Mouse (Mus musculus) myocyte (in vitro differentiated cells): ENCODE measurements around the gene Lgals4.

Experiments
- POLR2A ChIP-seq: IDR thresholded peaks from one replicate; pipeline ENCODE4 v1.6.1; 2011; ENCODE audit warnings: low read depth, mild to moderate bottlenecking, control low read depth, moderate library complexity; ENCODE audit not compliant: insufficient read length
- POLR2AphosphoS2 ChIP-seq: IDR thresholded peaks from one replicate; pipeline ENCODE4 v1.6.1; 2011; ENCODE audit warnings: low read depth, control low read depth; ENCODE audit not compliant: insufficient read length
- TCF12 ChIP-seq: IDR thresholded peaks from one replicate; pipeline ENCODE4 v1.6.1; 2011; ENCODE audit warnings: mild to moderate bottlenecking, control low read depth; ENCODE audit not compliant: poor library complexity, insufficient read depth, severe bottlenecking
- USF1 ChIP-seq: IDR thresholded peaks from one replicate; pipeline ENCODE4 v1.6.1; 2011; ENCODE audit warnings: low read depth, mild to moderate bottlenecking, control low read depth, moderate library complexity

GRCm38 (mm10) chr7:28788307-28789195 is 45.1 kb upstream of the Lgals4 start, which contains the start of gene Rinl:
- no peak for TF ChIP-seq POLR2A
- no peak for TF ChIP-seq USF1
- no peak for TF ChIP-seq POLR2AphosphoS2
- TF ChIP-seq TCF12, result no peak
